Mouse (Mus musculus): ENCODE measurements around the gene Med10. TPM values are rescaled to one million over a fixed set of nuclear protein-coding genes. Genes with fewer than 3 reads are reported as not detected.

Gene Med10
- polyA plus RNA-seq, 1 experiment from 2014 or later, result 141 TPM

- H3K27ac ChIP-seq (ENCODE audit: low read depth, low read length), result no peak overlapping the region
- H3K4me3 ChIP-seq (ENCODE audit: low read length), result no peak overlapping the region
- no peaks in the 10 kb centered on the region; the same call in 1 of the 2 replicates for H3K4me1 ChIP-seq (ENCODE audit: control insufficient read depth, insufficient read depth, low read depth, low read length)
- no peak overlapping the region for H3K4me2 ChIP-seq (ENCODE audit: low read length)
- H3K9me3 ChIP-seq (ENCODE audit: control insufficient read depth, low read length), result no peaks in the 10 kb centered on the region
- 57% methylated on average over 3 of the region's 3 CpGs for WGBS
- no peak for ATAC-seq
- no peaks in the 10 kb centered on the region for H3K27me3 ChIP-seq (replicated peaks; ENCODE audit: control insufficient read depth, insufficient read depth, low read length)
- H3K9ac ChIP-seq (ENCODE audit: low read depth, low read length), result no peak overlapping the region
- H3K36me3 ChIP-seq (ENCODE audit: control insufficient read depth, insufficient read depth, low read length), result peaks cover 5% of the 10 kb centered on the region
These were observed 19.1 kb downstream of the Med10 start for GRCm38 (mm10) chr13:69821169-69821822.

- Histone ChIP-seq H3K9me3 (ENCODE audit: control insufficient read depth, low read length) (no peaks in the 10 kb centered on the region), H3K27me3 (replicated peaks; ENCODE audit: control insufficient read depth, insufficient read depth, low read length) (no peaks in the 10 kb centered on the region), H3K36me3 (ENCODE audit: control insufficient read depth, insufficient read depth, low read length) (no peaks in the 10 kb centered on the region), H3K9ac (ENCODE audit: low read depth, low read length) (no peak overlapping the region), H3K4me2 (ENCODE audit: low read length) (peak overlapping the region; percentile 11; the same call in 1 of the 2 replicates), H3K4me3 (ENCODE audit: low read length) (no peak overlapping the region), H3K27ac (ENCODE audit: low read depth, low read length) (no peak overlapping the region), H3K4me1 (ENCODE audit: control insufficient read depth, insufficient read depth, low read depth, low read length) (no peaks in the 10 kb centered on the region; the same call in 1 of the 2 replicates)
- peak; percentile 59 for ATAC-seq
- 40% methylated on average over 19 of the region's 19 CpGs for WGBS
These were observed 21.9 kb downstream of the Med10 start for GRCm38 (mm10) chr13:69823920-69824637.

GRCm38 (mm10) chr13:69825396-69826095, 23.4 kb downstream of the Med10 start:
- WGBS, result 38% methylated on average over 8 of the region's 8 CpGs
- H3K27ac ChIP-seq (ENCODE audit: low read depth, low read length), result no peak overlapping the region
- no peaks in the 10 kb centered on the region for H3K27me3 ChIP-seq (replicated peaks; ENCODE audit: control insufficient read depth, insufficient read depth, low read length)
- H3K4me2 ChIP-seq (ENCODE audit: low read length), result no peak overlapping the region
- no peak overlapping the region for H3K4me3 ChIP-seq (ENCODE audit: low read length)
- no peaks in the 10 kb centered on the region for H3K9me3 ChIP-seq (ENCODE audit: control insufficient read depth, low read length)
- no peaks in the 10 kb centered on the region; the same call in 1 of the 2 replicates for H3K4me1 ChIP-seq (ENCODE audit: control insufficient read depth, insufficient read depth, low read depth, low read length)
- no peak for ATAC-seq
- no peaks in the 10 kb centered on the region for H3K36me3 ChIP-seq (ENCODE audit: control insufficient read depth, insufficient read depth, low read length)
- no peak overlapping the region for H3K9ac ChIP-seq (ENCODE audit: low read depth, low read length)

GRCm38 (mm10) chr13:69830606-69831005, 28.4 kb downstream of the Med10 start:
- Histone ChIP-seq H3K9me3 (ENCODE audit: control insufficient read depth, low read length) (no peaks in the 10 kb centered on the region), H3K36me3 (ENCODE audit: control insufficient read depth, insufficient read depth, low read length) (no peaks in the 10 kb centered on the region), H3K4me1 (ENCODE audit: control insufficient read depth, insufficient read depth, low read depth, low read length) (no peaks in the 10 kb centered on the region), H3K4me2 (ENCODE audit: low read length) (no peak overlapping the region), H3K9ac (ENCODE audit: low read depth, low read length) (no peak overlapping the region), H3K27ac (ENCODE audit: low read depth, low read length) (no peak overlapping the region), H3K4me3 (ENCODE audit: low read length) (no peak overlapping the region), H3K27me3 (replicated peaks; ENCODE audit: control insufficient read depth, insufficient read depth, low read length) (no peaks in the 10 kb centered on the region)
- ATAC-seq, result no peak
- WGBS, result 93% methylated on average over 8 of the region's 8 CpGs

- no peak for ATAC-seq
- Histone ChIP-seq H3K4me1 (ENCODE audit: control insufficient read depth, insufficient read depth, low read depth, low read length) (no peaks in the 10 kb centered on the region), H3K27ac (ENCODE audit: low read depth, low read length) (no peak overlapping the region), H3K36me3 (ENCODE audit: control insufficient read depth, insufficient read depth, low read length) (no peaks in the 10 kb centered on the region), H3K9ac (ENCODE audit: low read depth, low read length) (no peak overlapping the region), H3K4me3 (ENCODE audit: low read length) (no peak overlapping the region), H3K4me2 (ENCODE audit: low read length) (no peak overlapping the region), H3K9me3 (ENCODE audit: control insufficient read depth, low read length) (no peaks in the 10 kb centered on the region), H3K27me3 (replicated peaks; ENCODE audit: control insufficient read depth, insufficient read depth, low read length) (no peaks in the 10 kb centered on the region)
- WGBS, result 66% methylated on average over 9 of the region's 9 CpGs
These were observed 30.4 kb downstream of the Med10 start for GRCm38 (mm10) chr13:69832578-69832977.

- Histone ChIP-seq H3K9ac (ENCODE audit: low read depth, low read length) (no peak overlapping the region), H3K4me3 (ENCODE audit: low read length) (no peak overlapping the region), H3K27me3 (replicated peaks; ENCODE audit: control insufficient read depth, insufficient read depth, low read length) (no peaks in the 10 kb centered on the region), H3K4me1 (ENCODE audit: control insufficient read depth, insufficient read depth, low read depth, low read length) (no peaks in the 10 kb centered on the region), H3K36me3 (ENCODE audit: control insufficient read depth, insufficient read depth, low read length) (no peaks in the 10 kb centered on the region), H3K4me2 (ENCODE audit: low read length) (no peak overlapping the region), H3K27ac (ENCODE audit: low read depth, low read length) (no peak overlapping the region), H3K9me3 (ENCODE audit: control insufficient read depth, low read length) (no peaks in the 10 kb centered on the region)
- ATAC-seq, result no peak
- 93% methylated on average over 11 of the region's 11 CpGs for WGBS
These were observed 31.2 kb downstream of the Med10 start for GRCm38 (mm10) chr13:69833416-69833815.

GRCm38 (mm10) chr13:69845592-69845991, 43.4 kb downstream of the Med10 start:
- 85% methylated on average over 1 of the region's 1 CpGs for WGBS
- Histone ChIP-seq H3K9ac (ENCODE audit: low read depth, low read length) (no peak overlapping the region), H3K4me2 (ENCODE audit: low read length) (no peak overlapping the region), H3K4me3 (ENCODE audit: low read length) (no peak overlapping the region), H3K9me3 (ENCODE audit: control insufficient read depth, low read length) (no peaks in the 10 kb centered on the region), H3K27me3 (replicated peaks; ENCODE audit: control insufficient read depth, insufficient read depth, low read length) (no peaks in the 10 kb centered on the region), H3K27ac (ENCODE audit: low read depth, low read length) (no peak overlapping the region), H3K4me1 (ENCODE audit: control insufficient read depth, insufficient read depth, low read depth, low read length) (no peaks in the 10 kb centered on the region), H3K36me3 (ENCODE audit: control insufficient read depth, insufficient read depth, low read length) (no peaks in the 10 kb centered on the region)
- ATAC-seq, result no peak

GRCm38 (mm10) chr13:69849579-69849978, 47.4 kb downstream of the Med10 start:
- no peak for ATAC-seq
- H3K9me3 ChIP-seq (ENCODE audit: control insufficient read depth, low read length), result no peaks in the 10 kb centered on the region; the same call in 1 of the 2 replicates
- no peaks in the 10 kb centered on the region for H3K36me3 ChIP-seq (ENCODE audit: control insufficient read depth, insufficient read depth, low read length)
- H3K27ac ChIP-seq (ENCODE audit: low read depth, low read length), result no peak overlapping the region
- H3K4me2 ChIP-seq (ENCODE audit: low read length), result no peak overlapping the region
- no peaks in the 10 kb centered on the region for H3K4me1 ChIP-seq (ENCODE audit: control insufficient read depth, insufficient read depth, low read depth, low read length)
- no peak overlapping the region for H3K4me3 ChIP-seq (ENCODE audit: low read length)
- no peak overlapping the region for H3K9ac ChIP-seq (ENCODE audit: low read depth, low read length)
- WGBS, result 85% methylated on average over 1 of the region's 1 CpGs
- no peaks in the 10 kb centered on the region for H3K27me3 ChIP-seq (replicated peaks; ENCODE audit: control insufficient read depth, insufficient read depth, low read length)

GRCm38 (mm10) chr13:69852313-69852712, 50.1 kb downstream of the Med10 start:
- no peak overlapping the region for H3K27ac ChIP-seq (ENCODE audit: low read depth, low read length)
- no peaks in the 10 kb centered on the region for H3K27me3 ChIP-seq (replicated peaks; ENCODE audit: control insufficient read depth, insufficient read depth, low read length)
- no peaks in the 10 kb centered on the region; the same call in 1 of the 2 replicates for H3K9me3 ChIP-seq (ENCODE audit: control insufficient read depth, low read length)
- H3K4me1 ChIP-seq (ENCODE audit: control insufficient read depth, insufficient read depth, low read depth, low read length), result no peaks in the 10 kb centered on the region
- H3K36me3 ChIP-seq (ENCODE audit: control insufficient read depth, insufficient read depth, low read length), result no peaks in the 10 kb centered on the region
- no peak overlapping the region for H3K4me2 ChIP-seq (ENCODE audit: low read length)
- 74% methylated on average over 5 of the region's 5 CpGs for WGBS
- no peak overlapping the region for H3K9ac ChIP-seq (ENCODE audit: low read depth, low read length)
- no peak overlapping the region for H3K4me3 ChIP-seq (ENCODE audit: low read length)
- no peak for ATAC-seq

All from hindbrain, embryonic 16.5 days (tissue).